Mouse (Mus musculus) brain, embryonic 18.5 days (tissue): Measurements from ENCODE around the gene Zfp553.
"Not testable (repeated sequence)": the region's sequence is repeated elsewhere in the genome, so short reads cannot be mapped to it uniquely, and the experiment has no call there.

Experiments used
- DNase-seq: peaks from one replicate; pipeline ENCODE4 v3.0.0-alpha.2; 2012; ENCODE audit warnings: low read depth, low spot score

The Zfp553 gene

DNA sequence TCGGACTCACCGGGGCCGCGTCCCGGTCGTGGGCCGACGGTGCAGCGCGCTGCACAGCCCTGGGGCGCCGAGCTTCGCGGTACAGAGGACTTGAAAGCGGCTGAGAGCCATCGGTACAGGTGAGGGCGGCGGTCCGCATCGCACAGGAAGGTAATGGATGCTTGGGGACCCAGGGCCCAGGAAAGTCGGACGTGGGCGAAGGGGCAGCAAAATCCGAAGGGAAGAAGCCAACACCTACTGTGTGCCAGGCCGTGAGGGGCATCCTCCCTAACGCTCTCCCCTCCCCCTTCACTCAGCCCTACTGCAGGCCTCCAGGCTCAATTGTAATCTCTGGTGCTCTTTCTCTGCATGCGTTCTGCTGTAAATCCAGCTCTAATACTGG is 498 bp downstream of the Zfp553 start:
- DNase-seq = no peak

- DNase-seq = no peak
Observed at GRCm38 (mm10) chr7:127233765-127234164, 904 bp downstream of the Zfp553 start.

DNA sequence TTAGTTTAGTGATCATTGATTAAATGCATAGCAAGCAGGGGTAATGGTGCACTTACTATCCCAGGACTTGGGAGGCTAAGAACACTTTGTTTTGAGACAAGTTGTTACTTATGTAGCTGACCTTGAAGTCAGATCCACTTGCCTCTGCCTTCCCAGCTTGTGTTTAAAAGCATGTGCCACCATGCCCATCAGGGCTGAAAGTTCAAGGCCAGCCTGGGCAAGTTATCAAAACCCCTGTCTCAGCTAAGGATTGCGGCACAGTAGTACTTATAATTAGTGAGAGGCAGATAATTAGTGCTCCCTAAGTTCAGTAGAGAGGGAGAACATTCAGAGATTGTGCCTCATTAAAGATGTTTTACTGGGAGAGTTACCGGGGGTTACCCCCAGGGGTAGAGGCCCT is 1.9 kb downstream of the Zfp553 start:
- DNase-seq = no peak

DNA sequence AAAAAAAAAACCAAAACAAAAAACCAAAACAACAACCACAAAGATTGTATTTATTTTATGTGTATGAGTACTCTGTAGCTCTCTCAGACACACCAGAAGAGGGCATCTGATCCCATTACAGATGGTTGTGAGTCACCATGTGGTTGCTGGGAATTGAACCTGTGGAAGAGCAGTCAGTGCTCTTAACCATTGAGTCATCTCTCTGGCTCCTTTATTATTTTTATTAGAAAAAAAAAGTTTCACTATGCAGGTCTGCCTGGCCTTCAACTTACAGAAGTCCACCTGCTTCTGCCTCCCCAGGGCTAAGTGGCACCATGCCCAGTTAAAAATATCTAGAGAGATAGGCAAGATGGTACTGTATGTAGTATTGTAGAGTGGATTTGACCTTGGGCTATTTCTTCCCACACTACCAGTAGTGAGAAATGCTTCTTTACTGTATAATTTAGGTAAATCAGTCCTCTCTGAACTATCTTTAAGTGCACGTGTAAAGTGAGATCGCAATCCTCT is 10.6 kb downstream of the Zfp553 start:
- DNase-seq = no peak

- peak; percentile 84 for DNase-seq
Observed at GRCm38 (mm10) chr7:127243870-127244657, 11.2 kb downstream of the Zfp553 start, which contains the start of gene Zfp771. Gene Zfp771, plus strand, starts transcription at chr7:127244274.

GRCm38 (mm10) chr7:127244658-127245510 is 12.0 kb downstream of the Zfp553 start:
- no peak for DNase-seq

- DNase-seq = not testable (repeated sequence)
Observed at GRCm38 (mm10) chr7:127250511-127250910, 17.6 kb downstream of the Zfp553 start.

DNA sequence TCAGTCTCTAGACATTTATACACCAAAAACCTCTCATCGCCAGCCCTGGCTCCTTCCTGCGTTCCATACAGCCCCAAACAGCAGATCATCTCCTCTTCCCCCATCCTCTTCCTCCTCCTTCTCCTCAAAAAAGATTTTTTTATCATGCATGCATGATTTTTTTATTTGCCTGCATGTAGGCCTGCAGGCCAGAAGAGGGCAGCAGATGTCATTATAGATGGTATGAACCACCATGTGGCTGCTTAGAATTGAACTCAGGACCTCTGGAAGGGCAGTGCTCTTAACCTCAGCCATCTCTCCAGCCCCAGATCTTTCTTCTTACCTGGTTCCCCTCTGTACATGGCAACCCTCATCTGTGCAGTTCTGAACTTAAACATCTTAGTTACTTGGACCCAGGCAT is 19.6 kb downstream of the Zfp553 start:
- DNase-seq = no peak

GRCm38 (mm10) chr7:127253341-127253740 is 20.5 kb downstream of the Zfp553 start:
- no peak for DNase-seq

DNA sequence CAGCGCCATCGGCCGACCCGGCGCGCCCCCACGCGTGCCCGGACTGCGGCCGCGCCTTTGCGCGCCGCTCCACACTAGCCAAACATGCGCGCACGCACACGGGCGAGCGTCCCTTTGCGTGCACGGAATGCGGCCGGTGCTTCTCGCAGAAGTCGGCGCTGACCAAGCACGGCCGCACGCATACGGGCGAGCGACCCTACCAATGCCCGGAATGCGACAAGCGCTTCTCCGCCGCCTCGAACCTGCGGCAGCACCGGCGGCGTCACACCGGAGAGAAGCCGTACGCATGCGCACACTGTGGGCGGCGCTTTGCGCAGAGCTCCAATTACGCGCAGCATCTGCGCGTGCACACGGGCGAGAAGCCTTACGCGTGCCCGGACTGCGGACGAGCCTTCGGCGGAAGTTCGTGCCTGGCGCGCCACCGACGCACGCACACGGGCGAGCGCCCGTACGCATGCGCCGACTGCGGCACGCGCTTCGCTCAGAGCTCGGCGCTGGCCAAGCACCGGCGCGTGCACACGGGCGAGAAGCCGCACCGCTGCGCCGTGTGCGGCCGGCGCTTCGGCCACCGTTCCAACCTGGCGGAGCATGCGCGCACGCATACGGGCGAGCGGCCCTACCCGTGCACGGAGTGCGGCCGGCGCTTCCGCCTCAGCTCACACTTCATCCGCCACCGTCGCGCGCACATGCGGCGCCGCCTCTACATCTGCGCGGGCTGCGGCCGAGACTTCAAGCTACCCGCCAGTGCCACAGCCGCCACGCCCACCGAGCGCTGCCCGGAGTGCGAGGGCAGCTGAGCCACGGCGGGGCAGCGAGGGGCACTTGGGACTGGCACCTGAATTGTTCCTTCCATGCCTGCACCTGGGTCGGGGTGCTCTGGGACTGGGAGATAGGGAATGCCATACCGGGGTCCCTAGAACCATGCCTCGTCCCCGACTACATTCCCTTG is 21.2 kb downstream of the Zfp553 start:
- DNase-seq = peak; percentile 95

GRCm38 (mm10) chr7:127255008-127255407 is 22.1 kb downstream of the Zfp553 start:
- DNase-seq = no peak

GRCm38 (mm10) chr7:127255965-127256364 is 23.1 kb downstream of the Zfp553 start:
- no peak for DNase-seq

DNA sequence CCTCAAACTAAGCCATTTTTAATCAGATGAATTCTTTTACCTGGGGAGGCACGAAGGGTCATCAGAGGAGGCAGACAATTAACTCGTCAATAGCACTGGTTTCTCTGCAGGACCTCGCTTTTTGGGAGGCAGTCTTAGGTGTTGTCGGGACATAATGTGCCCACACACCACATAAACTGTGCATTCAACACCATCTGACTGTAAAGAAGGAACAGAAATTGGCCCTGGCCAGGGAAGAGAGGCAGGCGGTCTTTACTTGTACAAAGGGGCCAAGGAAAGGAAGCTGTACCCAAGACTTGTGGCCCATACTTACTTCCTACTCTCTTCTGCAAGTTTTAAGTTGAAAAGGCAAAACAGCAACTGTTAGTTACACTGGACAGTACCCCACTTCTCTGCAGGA is 23.7 kb downstream of the Zfp553 start:
- DNase-seq = no peak

GRCm38 (mm10) chr7:127259186-127259905 is 26.5 kb downstream of the Zfp553 start:
- DNase-seq = no peak

DNA sequence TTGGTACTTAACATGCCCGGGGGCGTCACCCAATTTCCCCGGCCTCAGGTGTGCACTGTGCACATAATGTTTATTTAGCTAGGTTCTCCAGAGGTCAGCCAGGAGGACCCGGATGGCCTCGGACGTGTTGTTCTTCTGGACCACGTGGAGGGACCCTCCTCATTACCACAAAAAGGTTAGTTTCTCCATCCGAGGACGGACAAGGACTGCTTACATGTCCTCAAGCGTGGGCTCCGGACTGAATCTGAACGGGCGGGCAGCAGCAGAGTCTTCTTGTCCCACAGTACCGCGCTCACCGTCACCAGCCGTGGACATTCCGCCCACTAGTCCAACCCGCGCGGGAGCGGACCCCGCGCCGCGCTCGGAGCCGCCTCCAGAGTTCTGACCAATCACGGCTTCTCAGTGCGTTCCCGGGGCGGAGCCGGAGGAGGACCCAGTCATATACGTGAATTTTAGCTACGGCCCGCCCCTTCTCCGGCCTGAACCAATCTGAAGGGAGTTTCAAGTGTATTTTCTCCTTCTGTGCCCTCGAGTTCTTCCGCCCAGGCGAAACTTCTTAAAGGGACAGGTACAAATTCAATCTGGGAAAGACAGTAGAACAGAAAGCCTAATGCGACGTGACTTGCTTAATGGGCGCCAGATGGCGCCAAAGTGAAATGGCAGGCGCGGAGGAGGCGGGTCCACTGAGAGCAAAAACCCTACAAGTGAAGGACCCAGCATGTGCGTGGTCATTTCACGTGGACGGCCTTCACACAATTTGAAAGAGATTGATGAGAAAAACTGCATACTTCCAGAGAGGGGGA is 27.6 kb downstream of the Zfp553 start, which contains the start of gene Dctpp1:
Dctpp1 (minus strand) TSS at position 401 of the 803 bp plus-strand sequence.
- DNase-seq = peak; percentile 98

- DNase-seq = no peak
Observed at GRCm38 (mm10) chr7:127262218-127262961, 29.5 kb downstream of the Zfp553 start.

- no peak for DNase-seq
Observed at GRCm38 (mm10) chr7:127263526-127263925, 30.7 kb downstream of the Zfp553 start.

DNA sequence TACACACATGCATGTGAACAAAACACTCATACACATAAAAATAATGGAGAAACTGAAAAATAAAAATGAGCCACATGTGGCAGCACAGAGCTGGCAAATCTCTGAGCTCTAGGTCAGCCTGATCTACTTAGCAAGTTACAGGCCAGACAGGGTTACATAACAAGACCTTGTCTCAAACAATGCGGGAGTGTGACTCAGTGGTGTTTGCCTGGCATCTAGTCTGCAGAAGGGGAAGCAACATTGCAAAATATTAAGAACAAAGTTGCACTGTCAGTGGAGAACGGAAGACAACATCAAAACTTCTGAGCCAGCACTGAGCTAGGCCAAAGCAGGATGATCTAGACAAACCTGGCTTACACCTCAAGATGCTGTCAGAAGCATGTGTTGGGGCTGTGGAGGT is 37.4 kb downstream of the Zfp553 start:
- DNase-seq = no peak

DNA sequence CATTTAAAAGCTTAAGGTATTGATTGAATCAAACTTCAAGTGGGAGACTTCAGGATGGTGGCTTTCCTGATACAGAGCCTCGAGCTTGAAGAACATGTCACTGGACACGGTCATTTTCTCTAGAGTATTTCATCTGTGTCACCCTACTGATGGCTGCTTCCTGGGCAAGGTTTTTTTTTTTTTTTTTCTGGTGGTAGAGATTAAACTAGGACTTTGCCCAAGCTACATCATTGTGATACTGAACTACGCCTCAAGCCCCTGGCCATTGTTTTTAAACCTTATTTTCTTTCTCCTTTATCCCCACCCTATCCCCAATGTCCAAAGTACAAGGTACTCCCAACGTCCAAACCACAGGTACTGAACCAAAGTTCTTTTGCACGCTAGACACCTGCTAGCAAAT is 37.8 kb downstream of the Zfp553 start:
- DNase-seq = no peak
